Mouse (Mus musculus) limb, embryonic 15.5 days (tissue): ENCODE results near the gene Calm2. TPM values are rescaled to one million over a fixed set of nuclear protein-coding genes. Genes with fewer than 3 reads are reported as not detected.

Experiments
- ATAC-seq: fragments of 200-750 bp; cut with Nextera tagmentation; 2 replicates; pipeline ENCODE4 v1.8.0; 2017; ENCODE audit warnings: low read depth, moderate TSS enrichment; ENCODE audit not compliant: insufficient number of reproducible peaks, low FRiP score, low TSS enrichment
- H3K27ac ChIP-seq: fragments of 300-500 bp; sonication (generic); 2 replicates; pipeline ENCODE4 v1.5.1; 2015; ENCODE audit warnings: moderate library complexity, mild to moderate bottlenecking, inconsistent platforms
- H3K27me3 ChIP-seq: fragments of 300-500 bp; sonication (generic); 2 replicates; pipeline ENCODE4 v1.6.1; 2015; ENCODE audit warnings: inconsistent platforms
- H3K36me3 ChIP-seq: fragments of 300-500 bp; sonication (generic); 2 replicates; pipeline ENCODE4 v1.6.1; 2015; ENCODE audit warnings: inconsistent platforms
- H3K4me1 ChIP-seq: fragments of 300-500 bp; sonication (generic); 2 replicates; pipeline ENCODE4 v1.6.1; 2015; ENCODE audit warnings: inconsistent platforms
- H3K4me2 ChIP-seq: fragments of 300-500 bp; sonication (generic); 2 replicates; pipeline ENCODE4 v1.6.1; 2015; ENCODE audit warnings: mild to moderate bottlenecking, inconsistent platforms
- H3K4me3 ChIP-seq: fragments of 300-500 bp; sonication (generic); 2 replicates; pipeline ENCODE4 v1.5.1; 2015; ENCODE audit warnings: mild to moderate bottlenecking, inconsistent platforms
- H3K9ac ChIP-seq: fragments of 300-500 bp; sonication (generic); 2 replicates; pipeline ENCODE4 v1.6.1; 2015; ENCODE audit warnings: inconsistent platforms
- H3K9me3 ChIP-seq: fragments of 300-500 bp; sonication (generic); 2 replicates; pipeline ENCODE4 v1.6.1; 2016; ENCODE audit warnings: inconsistent platforms
- WGBS: fragments of 180-500 bp; shearing (Covaris S2); methylation state at CpG from one replicate; pipeline ENCODE4 v1.1.7; 2015; 5-methylcytosine and 5-hydroxymethylcytosine counted together
- polyA plus RNA-seq: library from polyadenylated mRNA; unstranded; fragments of >200 nt; fragmentation: Nextera tagmentation; extraction: Ambion mirVana; gene quantifications from 2 replicates; pipeline ENCODE4 v1.2.1, GENCODE M21; 2015

Gene Calm2
- polyA plus RNA-seq, 1 experiment from 2014 or later = 938 TPM

DNA sequence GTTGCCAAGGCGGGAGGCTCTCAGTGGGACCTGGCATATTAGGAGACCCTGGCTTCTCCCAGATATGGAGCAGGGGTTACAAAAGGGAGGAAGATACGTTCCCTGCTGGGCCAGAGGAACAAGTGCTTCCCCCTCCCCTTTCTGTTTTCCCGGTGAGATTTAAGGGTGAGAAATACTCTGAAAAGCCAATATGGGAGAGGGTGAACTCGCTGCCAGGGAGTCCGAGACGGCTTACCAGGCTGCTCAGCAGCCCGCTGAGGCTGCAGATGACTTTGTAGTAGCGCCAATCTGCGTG lies 26.7 kb upstream of the Calm2 start:
- Histone ChIP-seq H3K4me1 (peaks cover 35% of the 10 kb centered on the region), H3K4me2 (peak overlapping the region; percentile 75), H3K4me3 (peak overlapping the region; percentile 33), H3K36me3 (no peaks in the 10 kb centered on the region), H3K27ac (0 out of 2 replicates have a peak overlapping the region, but pooled peaks have one; percentile 13), H3K9ac (no peak overlapping the region), H3K9me3 (no peaks in the 10 kb centered on the region), H3K27me3 (0 out of 2 replicates have a peak, but pooled peaks cover 9% of the 10 kb centered on the region)
- ATAC-seq = no peak
- 7% methylated on average over 9 of the region's 9 CpGs for WGBS

DNA sequence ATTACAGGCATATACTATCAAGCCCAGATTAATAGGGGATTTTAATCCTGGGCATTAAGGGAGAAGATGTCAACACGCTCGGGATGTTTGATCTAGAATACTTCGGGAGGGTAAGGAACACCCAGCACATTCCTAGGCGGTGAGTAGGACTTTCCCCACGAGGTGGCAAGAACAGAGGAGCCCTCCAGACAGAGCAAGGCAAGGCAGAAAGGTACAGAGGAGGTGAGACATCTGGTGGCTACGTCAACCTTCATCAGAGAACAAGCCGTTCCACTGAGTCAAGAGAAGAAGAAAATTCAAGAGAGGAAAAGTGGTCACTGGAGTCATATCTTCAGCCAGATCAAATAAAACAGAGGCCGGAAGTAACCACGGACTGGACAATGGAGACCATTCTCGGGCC lies 26.1 kb upstream of the Calm2 start:
- 33% methylated on average over 10 of the region's 10 CpGs for WGBS
- H3K27ac ChIP-seq = no peak overlapping the region
- no peak for ATAC-seq
- no peaks in the 10 kb centered on the region for H3K36me3 ChIP-seq
- peaks cover 32% of the 10 kb centered on the region for H3K4me1 ChIP-seq
- no peaks in the 10 kb centered on the region for H3K9me3 ChIP-seq
- no peak overlapping the region for H3K9ac ChIP-seq
- peak overlapping the region; percentile 75; the same call in 1 of the 2 replicates for H3K4me2 ChIP-seq
- 0 out of 2 replicates have a peak, but pooled peaks cover 9% of the 10 kb centered on the region for H3K27me3 ChIP-seq
- no peak overlapping the region for H3K4me3 ChIP-seq

DNA sequence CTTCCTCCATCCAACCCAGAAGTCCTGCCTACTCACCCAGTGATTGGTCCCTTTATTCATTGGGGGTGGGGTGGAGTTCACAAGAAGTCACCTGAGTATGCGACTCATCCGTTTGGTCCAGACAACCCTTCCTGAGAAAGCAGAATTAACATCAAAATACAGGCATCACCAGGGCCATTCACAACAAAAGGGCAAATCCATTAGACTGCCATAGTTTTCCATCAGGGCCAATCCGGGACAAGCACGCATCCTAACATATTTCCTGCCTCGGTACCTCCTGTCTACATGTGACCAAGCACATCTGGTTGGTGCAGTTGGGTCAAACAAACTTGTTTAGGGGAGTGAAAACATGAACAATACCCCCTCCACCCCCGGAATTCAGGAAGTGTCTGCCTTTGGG lies 24.9 kb upstream of the Calm2 start:
- no peak for ATAC-seq
- peaks cover 29% of the 10 kb centered on the region for H3K4me1 ChIP-seq
- H3K4me2 ChIP-seq = no peak overlapping the region
- no peak overlapping the region for H3K27ac ChIP-seq
- no peaks in the 10 kb centered on the region for H3K9me3 ChIP-seq
- H3K4me3 ChIP-seq = no peak overlapping the region
- H3K27me3 ChIP-seq = 0 out of 2 replicates have a peak, but pooled peaks cover 9% of the 10 kb centered on the region
- H3K36me3 ChIP-seq = no peaks in the 10 kb centered on the region
- 67% methylated on average over 6 of the region's 6 CpGs for WGBS
- H3K9ac ChIP-seq = no peak overlapping the region

DNA sequence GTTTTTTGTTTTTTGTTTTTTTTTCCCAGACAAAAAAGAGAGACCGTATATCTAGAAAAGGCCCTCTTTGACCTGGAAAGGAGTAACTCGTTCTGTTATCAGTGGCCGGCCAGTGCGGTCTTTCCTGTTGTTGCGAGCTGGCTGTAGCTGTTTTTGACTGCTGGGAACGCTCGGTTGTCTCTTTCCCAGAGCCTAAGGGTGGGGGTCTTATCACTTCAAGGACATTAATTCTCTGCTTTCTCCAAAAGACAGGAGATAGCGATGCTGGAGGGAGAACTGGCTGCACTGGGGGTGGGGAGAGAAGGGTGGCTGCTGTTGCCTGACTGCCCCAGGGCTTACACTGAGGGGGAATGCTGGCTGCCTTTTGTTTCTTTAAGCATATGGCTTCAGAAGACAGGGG lies 24.1 kb upstream of the Calm2 start:
- Histone ChIP-seq H3K4me3 (no peak overlapping the region), H3K27ac (no peak overlapping the region), H3K4me2 (no peak overlapping the region), H3K36me3 (no peaks in the 10 kb centered on the region), H3K9me3 (no peaks in the 10 kb centered on the region), H3K9ac (no peak overlapping the region), H3K4me1 (peaks cover 29% of the 10 kb centered on the region), H3K27me3 (0 out of 2 replicates have a peak, but pooled peaks cover 9% of the 10 kb centered on the region)
- 65% methylated on average over 8 of the region's 8 CpGs for WGBS
- ATAC-seq = no peak

DNA sequence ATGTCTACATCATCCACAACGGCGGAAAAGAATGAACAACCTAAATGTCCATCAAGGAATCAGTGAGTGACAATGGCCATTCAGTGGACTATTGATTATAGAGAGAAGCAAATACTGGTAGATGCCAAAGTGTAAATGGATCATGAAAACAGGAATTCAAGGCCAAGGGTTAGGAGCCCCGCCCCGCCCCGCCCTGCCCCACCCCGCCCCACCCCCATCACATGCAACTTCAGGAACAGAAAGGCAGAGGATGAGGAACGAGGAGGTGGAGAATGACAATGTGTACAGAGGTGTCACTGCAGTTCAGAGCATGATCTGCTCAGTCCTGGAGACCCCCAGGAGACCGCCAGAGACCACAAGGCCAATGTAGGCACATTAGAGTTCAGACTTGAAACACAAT lies 23.5 kb upstream of the Calm2 start:
- Histone ChIP-seq H3K4me2 (no peak overlapping the region), H3K9ac (no peak overlapping the region), H3K4me3 (no peak overlapping the region), H3K27me3 (0 out of 2 replicates have a peak, but pooled peaks cover 9% of the 10 kb centered on the region), H3K9me3 (no peaks in the 10 kb centered on the region), H3K36me3 (no peaks in the 10 kb centered on the region), H3K4me1 (peaks cover 25% of the 10 kb centered on the region), H3K27ac (no peak overlapping the region)
- WGBS = 61% methylated on average over 8 of the region's 8 CpGs
- ATAC-seq = no peak

DNA sequence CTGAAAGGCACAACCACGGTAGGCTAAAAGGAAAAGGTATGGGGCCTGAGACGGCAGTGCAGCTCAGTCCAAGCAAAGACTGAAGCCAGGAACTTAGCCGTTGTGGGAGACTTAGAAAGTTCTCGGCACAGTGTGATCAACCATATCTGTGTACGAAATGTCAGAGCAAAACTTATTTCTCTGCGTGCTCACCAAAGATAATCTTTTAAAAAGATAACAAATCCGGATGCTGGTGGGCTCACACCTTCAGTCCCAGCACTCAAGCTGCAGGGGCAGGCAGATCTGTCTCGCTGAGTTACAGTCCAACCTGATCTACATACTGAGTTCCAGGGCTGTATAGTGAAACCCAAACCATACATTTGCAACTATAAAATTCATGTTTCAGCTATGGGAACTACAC lies 22.7 kb upstream of the Calm2 start:
- no peak overlapping the region for H3K9ac ChIP-seq
- H3K27ac ChIP-seq = no peak overlapping the region
- no peak overlapping the region for H3K4me2 ChIP-seq
- H3K4me3 ChIP-seq = no peak overlapping the region
- 0 out of 2 replicates have a peak, but pooled peaks cover 9% of the 10 kb centered on the region for H3K27me3 ChIP-seq
- peaks cover 17% of the 10 kb centered on the region for H3K4me1 ChIP-seq
- H3K9me3 ChIP-seq = no peaks in the 10 kb centered on the region
- no peak for ATAC-seq
- WGBS = 83% methylated on average over 8 of the region's 8 CpGs
- H3K36me3 ChIP-seq = no peaks in the 10 kb centered on the region

DNA sequence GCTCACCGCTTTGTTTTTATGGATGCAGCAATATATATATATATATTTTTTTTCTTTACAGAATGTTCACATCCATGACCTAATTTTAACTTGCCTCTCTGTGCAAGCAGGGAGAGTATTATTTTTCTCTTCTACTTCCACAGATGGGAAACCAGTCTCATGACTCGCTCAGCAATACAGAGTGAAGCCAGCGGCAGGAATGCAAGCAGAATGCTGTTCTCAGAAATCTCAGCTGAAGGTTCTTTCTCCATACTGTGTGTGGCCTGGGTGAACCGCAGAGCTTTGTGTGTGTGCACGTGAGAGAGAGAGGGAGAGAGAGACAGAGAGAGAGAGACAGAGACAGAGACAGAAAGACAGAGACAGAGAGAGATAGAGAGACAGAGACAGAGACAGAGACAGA lies 21.9 kb upstream of the Calm2 start:
- Histone ChIP-seq H3K27ac (no peak overlapping the region), H3K4me3 (no peak overlapping the region)
- WGBS = 67% methylated on average over 5 of the region's 5 CpGs

DNA sequence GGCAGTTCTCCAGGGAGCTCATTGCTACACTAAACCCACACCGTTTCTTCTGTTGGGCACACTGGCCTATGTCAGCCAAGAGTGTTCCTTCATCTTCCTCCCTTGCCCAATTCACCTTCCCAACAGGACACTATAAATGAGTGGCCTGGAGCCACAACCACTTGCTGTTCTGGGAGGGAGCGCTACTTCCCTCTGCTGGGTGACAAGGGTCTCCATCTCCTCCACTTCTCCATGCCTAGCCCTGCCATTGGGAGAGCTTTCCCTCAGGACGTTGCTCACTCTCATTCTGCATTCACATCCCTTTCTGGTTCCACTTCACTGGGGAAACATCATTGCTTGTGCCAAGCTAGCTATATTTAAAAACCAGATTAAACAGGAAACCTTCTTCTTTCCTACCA lies 14.8 kb upstream of the Calm2 start:
- H3K27me3 ChIP-seq = no peaks in the 10 kb centered on the region
- 59% methylated on average over 3 of the region's 3 CpGs for WGBS
- no peak overlapping the region for H3K9ac ChIP-seq
- peaks cover 32% of the 10 kb centered on the region for H3K4me1 ChIP-seq
- H3K4me3 ChIP-seq = no peak overlapping the region
- H3K4me2 ChIP-seq = no peak overlapping the region; the same call in 1 of the 2 replicates
- no peaks in the 10 kb centered on the region for H3K9me3 ChIP-seq
- no peak for ATAC-seq
- no peak overlapping the region for H3K27ac ChIP-seq
- H3K36me3 ChIP-seq = no peaks in the 10 kb centered on the region

More for the DNA sequence above, 21.9 kb upstream of the Calm2 start:
- peaks cover 8% of the 10 kb centered on the region for H3K4me1 ChIP-seq
- no peak overlapping the region for H3K9ac ChIP-seq
- ATAC-seq = no peak
- 0 out of 2 replicates have a peak, but pooled peaks cover 9% of the 10 kb centered on the region for H3K27me3 ChIP-seq
- no peaks in the 10 kb centered on the region for H3K36me3 ChIP-seq
- no peak overlapping the region for H3K4me2 ChIP-seq
- H3K9me3 ChIP-seq = no peaks in the 10 kb centered on the region

DNA sequence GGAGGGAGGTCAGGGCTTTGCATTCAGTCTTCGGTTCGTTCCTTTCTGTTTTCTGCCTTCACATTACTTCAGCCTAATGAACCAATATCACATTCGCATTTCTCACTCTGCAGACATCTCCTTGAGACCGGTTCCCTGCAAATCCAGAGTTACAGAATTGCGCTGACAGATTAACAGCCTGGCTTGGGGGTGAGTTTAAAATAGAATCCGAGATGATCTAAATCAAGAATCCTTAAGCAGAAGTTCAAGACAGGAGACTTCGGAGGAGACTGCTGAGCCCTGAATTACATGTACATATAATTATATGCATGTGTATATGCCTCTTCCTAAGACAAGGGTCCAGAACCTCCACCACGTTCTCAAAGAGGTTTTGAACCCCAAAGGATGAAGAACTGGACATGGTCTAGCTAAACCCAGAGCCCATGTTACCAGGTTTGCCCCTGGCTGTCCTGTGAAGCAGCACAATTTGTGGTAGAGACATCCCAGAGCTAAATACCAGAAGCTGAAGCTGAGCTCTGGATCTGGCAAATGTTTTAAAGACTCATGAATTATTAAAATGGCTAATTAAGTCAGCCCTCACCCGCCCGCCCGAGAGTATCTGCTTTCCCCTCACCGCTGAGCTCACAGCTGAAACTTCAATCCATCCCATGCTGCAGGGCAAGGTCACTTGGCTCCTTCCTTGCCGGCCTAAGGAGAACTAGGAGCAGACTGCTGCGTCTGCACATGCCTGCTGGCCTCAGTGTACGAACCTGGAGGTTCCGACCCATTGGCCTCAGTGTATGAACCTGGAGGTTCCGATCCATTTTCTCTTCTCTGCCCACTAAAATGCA lies 14.1 kb upstream of the Calm2 start:
- H3K27ac ChIP-seq = peak overlapping the region; percentile 77
- H3K9ac ChIP-seq = no peak overlapping the region
- no peaks in the 10 kb centered on the region for H3K36me3 ChIP-seq
- H3K4me1 ChIP-seq = peaks cover 32% of the 10 kb centered on the region
- H3K9me3 ChIP-seq = no peaks in the 10 kb centered on the region
- no peak for ATAC-seq
- H3K4me3 ChIP-seq = peak overlapping the region; percentile 20
- WGBS = 26% methylated on average over 17 of the region's 17 CpGs
- no peaks in the 10 kb centered on the region for H3K27me3 ChIP-seq
- H3K4me2 ChIP-seq = peak overlapping the region; percentile 42

DNA sequence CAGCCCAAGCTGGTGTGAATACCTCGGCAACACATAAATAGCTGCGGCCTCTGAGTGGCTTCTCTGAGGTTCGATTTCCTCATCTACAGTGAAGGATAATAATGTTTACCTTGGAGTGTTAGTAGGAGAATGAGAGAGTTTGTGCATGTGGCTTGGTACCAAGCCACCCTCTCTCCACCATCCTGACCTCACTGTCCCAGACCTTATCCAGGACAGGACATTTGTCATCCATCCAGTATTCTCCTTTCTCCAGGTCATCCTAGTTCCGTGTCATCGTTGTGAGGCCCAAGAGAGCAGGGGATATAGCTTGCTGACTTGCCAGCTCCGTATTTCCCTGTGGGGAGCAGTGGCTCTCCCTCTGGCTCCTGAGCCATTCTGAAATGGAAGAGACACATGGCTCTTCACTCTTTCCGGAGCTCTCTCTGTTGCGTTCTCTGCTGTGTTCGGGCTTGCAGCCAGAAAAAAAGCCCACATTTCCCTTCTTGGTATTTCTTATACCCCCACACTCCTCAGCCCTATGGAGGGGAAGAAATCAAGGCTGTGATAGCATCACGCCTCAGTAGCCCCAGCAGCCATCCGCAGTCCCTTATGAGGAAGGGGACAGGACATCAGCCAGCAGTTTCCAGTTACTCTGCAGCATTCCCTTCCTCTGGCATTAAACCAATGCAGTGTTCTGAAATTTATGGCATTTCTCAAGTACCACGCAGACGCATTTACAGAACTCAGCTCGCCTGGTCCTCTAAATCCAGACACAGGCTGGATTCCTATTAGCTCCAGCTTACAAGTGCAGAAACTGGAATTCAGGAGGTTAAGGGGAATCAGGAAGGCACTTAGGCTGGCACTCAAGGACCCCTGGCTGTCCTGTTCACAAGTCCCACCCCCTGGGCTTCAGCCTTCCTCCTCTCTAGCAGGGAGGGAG lies 13.3 kb upstream of the Calm2 start:
- H3K9ac ChIP-seq = no peak overlapping the region
- 9% methylated on average over 14 of the region's 14 CpGs for WGBS
- 0 out of 2 replicates have a peak, but pooled peaks have one; percentile 40 for ATAC-seq
- no peaks in the 10 kb centered on the region for H3K27me3 ChIP-seq
- H3K4me1 ChIP-seq = peaks cover 32% of the 10 kb centered on the region
- no peaks in the 10 kb centered on the region for H3K9me3 ChIP-seq
- peak overlapping the region; percentile 42 for H3K4me2 ChIP-seq
- H3K36me3 ChIP-seq = no peaks in the 10 kb centered on the region
- H3K4me3 ChIP-seq = peak overlapping the region; percentile 20
- H3K27ac ChIP-seq = peak overlapping the region; percentile 77

DNA sequence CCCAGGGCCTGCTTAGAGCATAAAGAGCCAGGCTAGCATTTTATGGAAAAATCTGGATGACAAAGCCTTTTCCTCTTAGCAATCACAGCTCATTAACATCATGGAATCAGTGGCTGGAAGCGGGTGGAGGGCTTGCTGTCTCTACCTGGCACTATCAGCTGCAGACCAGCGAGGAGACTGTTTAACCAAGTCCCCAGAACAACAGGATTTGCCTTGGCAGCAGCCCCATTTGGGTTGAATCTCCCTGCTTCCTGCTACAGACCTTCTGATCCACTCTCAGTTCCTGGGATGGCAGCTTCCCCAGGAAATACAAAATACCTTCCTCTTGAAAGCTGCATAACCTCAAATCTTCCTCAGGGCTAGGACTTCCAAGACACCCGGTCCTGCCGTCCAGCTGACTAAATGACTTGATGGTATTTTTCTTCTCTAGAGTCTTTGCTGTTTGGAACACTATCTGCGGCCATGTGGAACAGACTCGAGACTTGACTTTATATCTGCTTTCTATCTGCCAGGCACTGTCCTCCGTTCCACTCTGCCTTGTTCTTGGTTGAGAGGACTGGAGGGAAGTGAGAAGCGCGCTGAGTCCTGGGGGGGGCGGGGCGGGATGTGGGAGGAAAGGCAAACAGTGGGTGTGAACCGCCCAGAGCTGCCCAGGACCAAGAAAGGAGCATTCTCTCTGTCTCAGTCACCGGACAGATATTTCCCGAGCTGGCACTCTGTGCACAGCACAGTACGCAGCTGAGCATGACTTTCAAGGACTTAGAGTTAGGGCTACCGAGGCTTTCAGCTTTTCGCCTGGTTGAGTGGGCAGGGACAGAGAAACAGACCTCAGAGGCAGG lies 12.4 kb upstream of the Calm2 start:
- peaks cover 32% of the 10 kb centered on the region for H3K4me1 ChIP-seq
- no peak for ATAC-seq
- peak overlapping the region; percentile 77 for H3K27ac ChIP-seq
- H3K9me3 ChIP-seq = no peaks in the 10 kb centered on the region
- H3K4me2 ChIP-seq = peak overlapping the region; percentile 42
- H3K27me3 ChIP-seq = no peaks in the 10 kb centered on the region
- H3K36me3 ChIP-seq = no peaks in the 10 kb centered on the region
- no peak overlapping the region for H3K9ac ChIP-seq
- peak overlapping the region; percentile 20; the same call in 1 of the 2 replicates for H3K4me3 ChIP-seq
- WGBS = 14% methylated on average over 13 of the region's 17 CpGs
